Mouse (Mus musculus): ENCODE data around the gene Ccdc125.

GRCm38 (mm10) chr13:100642471-100643209, 26.9 kb upstream of the Ccdc125 start:
- TF ChIP-seq POLR2A (IDR thresholded peaks at IDR 0.05; ENCODE audit: borderline replicate concordance, extremely low read depth, low read depth, low read length) (no peak), CTCF (IDR thresholded peaks at IDR 0.05; ENCODE audit: insufficient read depth, low read length) (no peak)
